Mouse (Mus musculus) CH12F3 (cell line): ENCODE measurements at regions not wholly inside any gene's neighbourhood (a gene's known extent, or its start where the extent isn't known, plus 50 kb on each side); places are given as distances from the start of the nearest gene placed in this dataset.

ENCODE experiments used
- in situ Hi-C: fragments of 300-500 bp; cut with MboI; formaldehyde crosslinking; loops from 2 replicates; pipeline ENCODE4 v1.14.3; 2020; ENCODE audit warnings: low sequenced_read_pairs

- in situ Hi-C loops, result loop anchor here (10.0 kb wide), 2 partner anchors 173 to 233 kb away; partner anchors contain the start of gene Tnfaip3
Measured at GRCm38 (mm10) chr10:19188082-19188742, 168.1 kb upstream of the Olig3 start.

- in situ Hi-C loops, result loop anchor here (10.0 kb wide), 2 partner anchors 173 to 233 kb away; partner anchors contain the start of gene Tnfaip3
Measured at GRCm38 (mm10) chr10:19187716-19188081, 168.6 kb upstream of the Olig3 start.

DNA sequence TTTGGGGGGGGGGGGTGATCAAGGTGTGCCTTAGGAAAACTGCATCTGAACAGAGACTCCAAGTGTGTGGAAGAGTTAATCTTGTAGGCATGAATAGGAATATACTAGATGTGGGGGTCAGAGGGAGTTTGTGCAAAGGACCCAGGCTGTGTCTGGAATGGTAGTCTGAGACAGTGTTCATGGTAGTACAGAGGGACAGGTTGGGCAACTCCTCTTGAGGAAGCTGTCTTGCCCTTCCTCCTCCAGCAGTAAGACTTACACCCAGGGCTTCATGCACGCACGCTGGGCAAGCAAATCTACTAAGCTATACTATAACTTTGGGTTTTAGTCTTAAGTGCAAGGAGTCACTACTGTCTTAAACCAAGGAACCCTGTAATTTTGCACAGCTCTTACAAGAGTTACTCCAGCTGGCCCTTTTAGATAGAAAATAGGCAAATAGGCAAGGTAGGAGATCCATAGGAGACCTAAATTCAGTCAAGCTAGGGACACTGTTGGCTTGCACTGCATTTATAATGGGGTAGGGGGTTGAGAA lies 169.2 kb upstream of the Olig3 start:
- in situ Hi-C loops, result loop anchor here (10.0 kb wide), 2 partner anchors 172 to 232 kb away; partner anchors contain the start of gene Tnfaip3

GRCm38 (mm10) chr10:19185790-19186581 lies 170.3 kb upstream of the Olig3 start:
- in situ Hi-C loops, result loop anchor here (10.0 kb wide), 2 partner anchors 171 to 231 kb away; partner anchors contain the start of gene Tnfaip3

DNA sequence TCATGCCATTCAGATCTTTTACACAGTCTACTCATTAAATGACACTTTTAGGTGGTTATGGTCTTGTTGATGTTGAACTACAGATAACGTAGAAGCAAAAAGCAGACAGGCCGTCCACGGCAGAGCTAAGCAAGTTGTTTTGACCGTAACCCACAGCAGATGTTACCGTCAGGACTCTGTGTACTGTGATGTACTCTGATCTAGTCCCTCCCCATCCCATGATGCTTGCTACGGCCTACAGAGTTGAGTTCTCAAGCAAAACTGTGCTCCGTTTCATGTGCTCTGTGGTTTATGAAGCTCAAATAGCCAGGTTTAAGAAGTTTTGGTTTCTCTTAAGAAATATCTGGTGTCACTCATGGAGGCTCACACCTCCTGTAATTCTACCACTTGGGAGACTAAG lies 169.4 kb upstream of the Tnfaip3 start:
- in situ Hi-C loops, result loop anchor here (10.0 kb wide), 2 partner anchors 170 to 230 kb away; partner anchors contain the start of gene Tnfaip3

- in situ Hi-C loops, result no loop called here
Measured at GRCm38 (mm10) chr10:19177895-19178294, 162.4 kb upstream of the Tnfaip3 start.

DNA sequence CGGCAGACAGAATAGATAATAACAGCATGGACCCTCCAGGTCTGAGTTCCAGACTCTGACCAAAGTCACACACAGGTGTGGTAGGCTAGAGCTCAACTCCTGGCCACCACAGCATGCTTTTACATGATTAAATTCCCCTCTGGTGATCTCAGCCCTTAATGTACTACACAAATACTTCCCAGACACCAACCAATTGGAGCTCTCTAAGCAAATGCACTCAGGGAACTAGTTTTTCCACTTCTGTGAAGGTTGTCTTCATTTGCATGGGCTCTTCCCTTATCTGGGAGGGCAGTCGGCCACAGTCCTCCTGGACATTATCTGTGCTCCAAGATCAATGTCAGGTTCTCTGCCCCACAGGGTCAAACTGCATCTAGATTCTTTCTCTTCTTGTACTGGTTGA lies 162.0 kb upstream of the Tnfaip3 start:
- in situ Hi-C loops, result no loop called here

DNA sequence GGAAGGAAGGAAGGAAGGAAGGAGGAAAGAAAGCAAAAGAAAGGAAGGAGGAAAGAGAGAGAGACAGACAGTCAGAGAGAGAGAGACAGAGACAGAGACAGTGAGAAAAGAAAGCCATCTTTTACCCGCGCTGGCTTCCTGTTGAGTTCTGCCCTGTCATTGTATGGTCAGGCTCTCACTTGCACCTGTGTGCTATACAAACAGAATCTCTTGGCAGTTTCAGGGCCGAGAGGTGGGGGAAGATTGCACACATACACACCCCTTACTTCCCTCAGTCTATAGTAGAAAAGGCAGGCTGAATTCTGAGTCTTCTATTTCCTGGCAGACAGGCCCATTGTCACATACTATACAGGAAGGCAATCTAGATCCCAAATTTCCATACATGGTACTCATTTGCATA lies 160.8 kb upstream of the Tnfaip3 start:
- in situ Hi-C loops, result no loop called here

- in situ Hi-C loops, result no loop called here
Measured at GRCm38 (mm10) chr10:19171834-19172233, 156.4 kb upstream of the Tnfaip3 start.

- in situ Hi-C loops, result no loop called here
Measured at GRCm38 (mm10) chr10:19170596-19170995, 155.1 kb upstream of the Tnfaip3 start.

DNA sequence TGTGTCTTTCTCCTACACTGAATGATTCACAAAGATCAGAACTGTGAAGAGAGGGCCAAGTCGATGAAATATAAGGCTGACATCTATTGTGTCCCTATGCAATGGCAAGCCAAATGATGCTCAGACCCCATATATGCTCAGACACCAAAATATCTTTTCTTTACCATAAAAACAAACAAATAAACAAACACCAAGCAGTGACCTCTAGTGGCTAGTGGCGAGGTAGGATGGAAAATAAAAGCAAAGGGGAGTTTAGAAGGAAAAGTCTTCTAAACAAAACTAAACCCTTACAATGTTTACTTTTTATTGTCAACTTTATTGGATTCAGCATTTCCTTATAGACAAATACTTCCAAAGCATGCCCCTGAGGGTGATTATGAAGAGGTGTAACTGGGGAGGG lies 153.8 kb upstream of the Tnfaip3 start:
- in situ Hi-C loops, result no loop called here

DNA sequence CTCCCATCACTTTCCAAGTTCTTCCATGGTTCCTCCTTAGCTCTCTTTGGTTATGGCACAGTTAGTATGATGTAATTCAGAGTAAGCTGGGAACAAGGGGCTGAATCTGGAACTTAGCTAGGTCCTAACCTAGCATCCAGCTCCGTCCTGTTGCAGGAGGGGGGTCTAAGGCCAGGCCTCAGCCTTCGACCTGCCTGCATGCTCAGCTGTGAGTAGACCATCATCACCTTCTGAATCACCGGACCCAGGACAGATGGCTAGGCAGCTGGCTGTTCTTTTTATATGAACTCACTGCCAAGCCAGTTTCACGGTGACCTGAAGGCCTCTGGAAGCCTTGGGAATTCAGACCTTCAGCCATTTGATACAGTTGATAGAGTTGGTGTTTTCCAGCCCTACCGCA lies 152.9 kb upstream of the Tnfaip3 start:
- in situ Hi-C loops, result no loop called here

DNA sequence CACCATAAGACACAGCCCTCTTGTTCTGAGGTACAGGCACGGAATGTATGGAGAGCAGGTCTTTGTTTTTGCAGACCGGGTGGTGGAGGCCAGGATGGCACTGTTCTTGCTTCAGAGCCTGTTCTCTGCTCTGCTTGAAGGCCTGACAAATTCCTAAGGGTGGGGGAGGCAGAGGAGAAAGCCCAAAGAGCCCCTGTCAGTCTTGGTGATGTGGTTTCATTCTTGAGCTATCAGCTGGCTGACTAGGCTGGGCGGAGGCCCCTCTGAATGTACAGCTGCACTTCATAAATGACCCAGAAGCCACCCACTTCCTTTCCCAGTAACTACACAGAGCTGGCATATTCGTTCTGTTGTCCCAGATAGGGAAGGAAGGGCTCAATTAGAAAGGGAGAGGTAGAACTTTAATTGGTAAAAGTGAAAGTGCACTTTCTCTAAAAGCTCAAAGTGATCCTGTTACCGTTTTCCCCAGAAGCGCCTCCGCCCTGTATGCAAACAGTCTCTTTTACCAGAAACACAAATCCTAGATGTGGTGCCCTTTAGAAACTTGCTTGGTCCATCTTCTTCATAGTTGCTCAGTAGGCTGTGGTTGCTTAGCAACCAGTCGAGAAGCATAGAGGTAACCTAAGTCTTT lies 152.3 kb upstream of the Tnfaip3 start:
- in situ Hi-C loops, result no loop called here

GRCm38 (mm10) chr10:19167101-19167500 lies 151.6 kb upstream of the Tnfaip3 start:
- in situ Hi-C loops, result no loop called here

GRCm38 (mm10) chr10:19162104-19162503 lies 146.6 kb upstream of the Tnfaip3 start:
- in situ Hi-C loops, result no loop called here

GRCm38 (mm10) chr10:19161149-19161548 lies 145.7 kb upstream of the Tnfaip3 start:
- in situ Hi-C loops, result no loop called here

- in situ Hi-C loops, result no loop called here
Measured at GRCm38 (mm10) chr10:19154041-19154440, 138.6 kb upstream of the Tnfaip3 start.

- in situ Hi-C loops, result no loop called here
Measured at GRCm38 (mm10) chr10:19152773-19153172, 137.3 kb upstream of the Tnfaip3 start.

- in situ Hi-C loops, result no loop called here
Measured at GRCm38 (mm10) chr10:19150766-19151165, 135.3 kb upstream of the Tnfaip3 start.

DNA sequence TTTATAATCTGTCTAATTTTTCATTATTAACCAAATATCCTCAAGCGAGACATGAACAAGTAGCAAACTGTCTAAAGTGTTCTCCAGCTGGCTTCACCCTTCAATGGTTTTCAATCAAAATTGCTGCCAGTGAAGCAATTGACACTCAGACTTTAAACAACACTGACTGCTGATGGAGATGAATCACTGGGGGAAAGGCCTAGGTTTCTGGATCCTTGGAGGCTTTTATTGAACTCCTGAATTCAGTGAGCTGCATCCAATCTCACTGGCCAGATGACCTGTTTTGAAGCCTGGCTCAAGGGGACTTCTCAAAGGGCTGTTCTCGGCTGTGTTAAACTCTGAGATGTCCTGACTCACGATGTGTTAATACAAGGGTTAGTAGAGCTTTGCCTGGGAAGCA lies 134.5 kb upstream of the Tnfaip3 start:
- in situ Hi-C loops, result no loop called here

- in situ Hi-C loops, result no loop called here
Measured at GRCm38 (mm10) chr10:19149196-19149869, 133.9 kb upstream of the Tnfaip3 start.
